Mouse (Mus musculus) adipocyte (in vitro differentiated cells): ENCODE measurements around the gene Ddx51.
A peak's percentile ranks its signal among the peaks of the same experiment; 100 is the strongest.

Experiments used
- DNase-seq: peaks from one replicate; pipeline ENCODE4 v3.0.0-alpha.2; 2016; ENCODE audit warnings: low spot score

Gene Ddx51

DNA sequence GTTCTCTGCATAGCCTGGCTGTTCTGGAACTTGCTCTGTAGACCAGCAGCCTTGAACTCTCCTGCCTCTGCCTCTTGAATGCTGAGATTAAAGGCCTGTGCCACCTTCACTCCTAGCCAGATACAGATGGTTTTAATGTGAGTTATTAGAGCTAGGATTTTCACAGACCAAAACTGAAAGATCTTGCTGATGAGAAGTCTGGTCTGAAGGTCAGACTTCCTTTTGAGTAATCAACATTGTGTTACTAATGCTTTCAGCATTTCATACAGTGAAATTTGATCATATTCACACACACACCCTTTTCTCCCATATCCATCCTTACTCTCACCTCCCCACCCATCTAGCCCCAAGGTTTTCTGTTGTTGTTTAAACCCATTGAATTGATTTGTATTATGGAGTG, 6.4 kb downstream of the Ddx51 start:
- peak; percentile 41 for DNase-seq

DNA sequence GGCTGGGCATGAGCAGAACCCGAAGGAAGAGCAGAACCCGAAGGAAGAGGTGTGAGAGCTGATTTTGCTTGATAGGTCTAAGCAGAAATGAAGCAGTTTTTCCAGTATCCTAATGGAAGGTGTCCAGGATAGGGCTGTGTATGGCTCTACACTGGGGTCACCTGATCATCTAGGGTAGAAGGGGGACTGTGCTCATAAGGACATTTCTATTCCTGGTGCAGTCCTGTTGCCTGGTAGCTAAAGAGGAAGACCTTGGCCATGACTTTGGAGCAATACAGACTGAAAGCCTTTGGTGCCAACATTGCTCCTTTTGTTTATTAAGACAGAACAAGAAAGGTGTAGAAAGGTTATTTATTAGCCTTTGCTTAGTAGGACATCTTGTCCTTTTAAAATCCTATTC, 10.8 kb downstream of the Ddx51 start:
- DNase-seq: no peak

DNA sequence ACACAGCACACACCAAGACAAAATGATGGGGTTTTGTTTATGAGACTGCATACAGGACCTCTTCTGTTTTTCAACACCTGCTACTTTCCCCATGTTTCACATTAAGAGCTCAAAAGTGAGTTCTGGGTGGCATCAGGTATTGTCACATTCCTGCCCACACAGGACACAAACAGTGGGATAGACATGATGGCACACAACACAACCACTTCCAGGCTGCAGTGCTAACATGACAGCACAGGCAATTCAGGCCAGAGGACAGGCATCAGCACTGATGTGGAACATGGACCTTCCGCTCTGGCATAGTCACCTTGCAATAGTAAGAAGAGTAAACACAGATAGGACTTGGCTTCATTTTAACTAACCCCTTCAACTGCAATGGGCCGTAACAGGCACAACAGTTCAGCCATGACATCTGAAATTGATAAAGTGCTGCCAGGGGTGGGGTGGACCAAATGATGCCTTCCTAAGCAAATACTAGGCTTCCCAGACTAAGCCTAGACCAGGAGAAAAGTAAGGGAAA, 11.6 kb downstream of the Ddx51 start:
- DNase-seq: no peak

DNA sequence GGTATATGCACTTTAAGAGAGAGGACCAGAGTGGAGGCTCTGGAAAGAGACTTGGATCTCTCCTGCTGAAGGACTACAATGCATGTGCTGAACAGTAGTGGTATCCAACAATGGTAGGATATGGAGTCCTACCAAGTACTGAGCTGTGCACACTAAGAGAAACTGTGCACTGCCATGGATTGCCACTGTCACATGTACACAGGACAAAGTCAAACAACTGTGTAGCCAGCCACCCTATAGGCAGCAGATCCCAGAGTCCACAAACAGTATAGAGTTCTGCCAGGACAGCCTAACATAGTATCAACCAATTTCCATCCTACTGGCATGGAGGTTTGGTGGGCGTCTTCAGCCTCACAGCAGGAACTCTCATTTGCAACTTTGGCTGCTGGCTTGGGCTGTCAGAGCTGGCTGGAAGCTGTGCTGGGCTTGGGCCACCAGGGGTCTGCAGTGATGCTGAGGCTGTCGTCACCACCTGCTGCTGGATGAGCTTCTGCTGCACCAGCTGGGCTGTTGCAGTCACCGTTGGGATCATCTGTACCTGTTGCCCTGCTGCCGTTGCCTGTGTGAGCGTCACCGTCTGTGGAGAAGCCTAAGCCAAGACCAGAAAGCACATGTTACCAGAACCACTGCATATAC, 12.4 kb downstream of the Ddx51 start:
- DNase-seq: no peak

DNA sequence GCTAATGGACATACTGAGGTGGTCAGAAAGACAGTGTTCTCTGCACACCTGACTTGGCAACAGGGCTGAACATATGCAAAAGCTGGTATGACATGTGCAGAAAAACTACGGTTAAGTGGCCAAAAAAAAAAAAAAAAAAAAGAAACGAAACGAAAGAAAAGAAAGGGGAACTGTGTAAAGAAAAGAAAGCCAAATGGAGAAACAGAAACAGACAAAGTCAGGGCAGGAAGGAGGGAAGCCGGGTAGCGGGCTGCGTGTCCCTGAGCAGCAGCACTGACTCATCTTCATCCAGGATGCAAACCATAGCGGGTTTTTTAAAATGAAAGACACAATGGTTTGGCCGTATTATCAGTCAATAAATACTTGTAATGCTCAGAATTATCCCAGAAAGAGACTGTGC, 28.8 kb downstream of the Ddx51 start:
- no peak for DNase-seq

DNA sequence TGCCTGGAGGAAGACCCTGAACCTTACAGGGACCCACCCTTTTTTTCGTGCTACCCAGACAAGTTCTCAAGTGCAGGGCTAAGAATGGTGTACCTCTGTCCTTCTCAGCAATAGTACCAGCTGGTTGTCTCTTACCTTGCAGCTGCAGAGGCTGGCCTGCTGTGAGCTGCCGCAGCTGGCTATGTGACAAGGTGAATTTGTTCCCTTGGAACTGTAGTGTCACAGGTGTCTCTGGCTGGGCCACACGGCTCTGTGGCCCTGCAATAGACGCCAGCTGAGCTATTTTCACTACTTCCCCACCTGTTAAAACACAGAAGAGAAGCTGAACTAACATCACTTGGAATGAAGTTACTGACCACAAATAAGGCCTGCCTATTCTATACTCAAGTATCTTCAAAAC, 45.4 kb downstream of the Ddx51 start:
- DNase-seq: no peak

DNA sequence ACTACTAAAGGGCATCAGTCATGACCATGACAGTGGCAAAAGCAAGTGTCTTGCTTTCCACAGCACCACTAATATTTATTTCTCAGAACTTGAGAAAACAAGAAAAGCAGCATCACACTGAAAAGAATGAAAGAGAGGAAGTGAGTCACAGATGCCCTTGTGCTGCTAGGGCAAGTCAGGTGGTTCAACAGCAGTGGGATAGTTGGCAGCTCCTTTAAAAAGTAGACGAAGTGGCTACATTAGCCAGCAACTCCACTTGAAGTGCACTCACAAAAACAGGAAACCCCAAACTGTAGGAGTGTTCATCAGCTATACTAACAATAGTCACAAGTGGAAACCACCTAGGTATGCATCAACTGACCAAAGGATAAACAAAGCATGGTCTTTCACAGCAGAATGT, 50.8 kb downstream of the Ddx51 start:
- DNase-seq: no peak

DNA sequence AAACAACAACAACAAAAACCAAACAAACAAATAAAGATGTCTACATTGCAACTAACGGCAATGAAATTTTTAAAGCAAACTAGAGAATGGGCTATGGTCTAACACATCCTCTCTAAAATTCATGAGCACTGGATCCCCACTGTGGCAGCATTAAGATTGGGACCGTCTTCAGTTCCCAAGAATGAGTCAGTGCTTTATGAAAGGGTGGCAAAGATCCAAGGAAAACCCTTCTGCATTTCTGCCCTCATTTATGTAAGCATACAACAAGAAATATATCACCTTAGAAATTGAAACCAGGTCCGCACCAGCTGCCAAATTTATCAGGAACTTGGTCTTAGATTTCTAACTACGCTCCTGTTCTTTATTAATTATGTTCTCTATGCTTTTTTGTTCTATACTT, 56.0 kb downstream of the Ddx51 start:
- no peak for DNase-seq
